Mouse (Mus musculus): Measurements from ENCODE around the gene Cytl1. TPM values are rescaled to one million over a fixed set of nuclear protein-coding genes. Genes with fewer than 3 reads are reported as not detected.

The Cytl1 gene
- 0.76 and 1.5 TPM in 2 replicates for polyA plus RNA-seq (2014; fragmentation: Nextera tagmentation; extraction: Ambion mirVana)

- WGBS: 45% methylated on average over 5 of the region's 5 CpGs
- H3K27me3 ChIP-seq (ENCODE audit: control insufficient read depth, insufficient read depth, low read length): no peaks in the 10 kb centered on the region
- H3K4me1 ChIP-seq (replicated peaks; ENCODE audit: control insufficient read depth, insufficient read depth, low read length): no peaks in the 10 kb centered on the region
- no peak for ATAC-seq (ENCODE audit: low FRiP score)
- H3K9me3 ChIP-seq (ENCODE audit: control insufficient read depth, low read length): no peaks in the 10 kb centered on the region
- H3K36me3 ChIP-seq (ENCODE audit: control insufficient read depth, insufficient read depth, low read length): no peaks in the 10 kb centered on the region
- H3K4me2 ChIP-seq (replicated peaks; ENCODE audit: low read depth, low read length): no peak within 1 kb of the TSS
- H3K4me3 ChIP-seq (ENCODE audit: low read depth, low read length): no peak within 1 kb of the TSS
- no peak within 1 kb of the TSS for H3K9ac ChIP-seq (ENCODE audit: low read depth, low read length)
- no peak for DNase-seq (ENCODE audit: low spot score)
- no peak within 1 kb of the TSS for H3K27ac ChIP-seq (ENCODE audit: low read depth, low read length)
Observed at GRCm38 (mm10) chr5:37735224-37735623, at the start of gene Cytl1. Cytl1 (plus strand) TSS chr5:37735519.

- H3K4me2 ChIP-seq (replicated peaks; ENCODE audit: low read depth, low read length): no peak overlapping the region
- H3K27ac ChIP-seq (ENCODE audit: low read depth, low read length): no peak overlapping the region
- H3K9ac ChIP-seq (ENCODE audit: low read depth, low read length): no peak overlapping the region
- no peaks in the 10 kb centered on the region for H3K27me3 ChIP-seq (ENCODE audit: control insufficient read depth, insufficient read depth, low read length)
- no peaks in the 10 kb centered on the region for H3K36me3 ChIP-seq (ENCODE audit: control insufficient read depth, insufficient read depth, low read length)
- H3K4me1 ChIP-seq (replicated peaks; ENCODE audit: control insufficient read depth, insufficient read depth, low read length): no peaks in the 10 kb centered on the region
- DNase-seq (ENCODE audit: low spot score): no peak
- WGBS: 94% methylated on average over 3 of the region's 3 CpGs
- no peaks in the 10 kb centered on the region for H3K9me3 ChIP-seq (ENCODE audit: control insufficient read depth, low read length)
- ATAC-seq (ENCODE audit: low FRiP score): no peak
- no peak overlapping the region for H3K4me3 ChIP-seq (ENCODE audit: low read depth, low read length)
Observed at GRCm38 (mm10) chr5:37692759-37693158, 42.6 kb upstream of the Cytl1 start.

GRCm38 (mm10) chr5:37695773-37696172, 39.5 kb upstream of the Cytl1 start:
- ATAC-seq (ENCODE audit: low FRiP score): peak; percentile 68; the same call in 1 of the 2 replicates
- no peak overlapping the region for H3K4me3 ChIP-seq (ENCODE audit: low read depth, low read length)
- no peaks in the 10 kb centered on the region for H3K27me3 ChIP-seq (ENCODE audit: control insufficient read depth, insufficient read depth, low read length)
- H3K4me1 ChIP-seq (replicated peaks; ENCODE audit: control insufficient read depth, insufficient read depth, low read length): no peaks in the 10 kb centered on the region
- DNase-seq (ENCODE audit: low spot score): peak; percentile 45
- no peak overlapping the region for H3K9ac ChIP-seq (ENCODE audit: low read depth, low read length)
- H3K4me2 ChIP-seq (replicated peaks; ENCODE audit: low read depth, low read length): no peak overlapping the region
- WGBS: 26% methylated on average over 4 of the region's 4 CpGs
- no peak overlapping the region for H3K27ac ChIP-seq (ENCODE audit: low read depth, low read length)
- no peaks in the 10 kb centered on the region for H3K9me3 ChIP-seq (ENCODE audit: control insufficient read depth, low read length)
- H3K36me3 ChIP-seq (ENCODE audit: control insufficient read depth, insufficient read depth, low read length): no peaks in the 10 kb centered on the region

GRCm38 (mm10) chr5:37697286-37697685, 38.0 kb upstream of the Cytl1 start:
- no peak overlapping the region for H3K27ac ChIP-seq (ENCODE audit: low read depth, low read length)
- no peak overlapping the region for H3K4me3 ChIP-seq (ENCODE audit: low read depth, low read length)
- no peaks in the 10 kb centered on the region for H3K9me3 ChIP-seq (ENCODE audit: control insufficient read depth, low read length)
- H3K27me3 ChIP-seq (ENCODE audit: control insufficient read depth, insufficient read depth, low read length): no peaks in the 10 kb centered on the region
- WGBS: 90% methylated on average over 7 of the region's 7 CpGs
- no peak for DNase-seq (ENCODE audit: low spot score)
- no peaks in the 10 kb centered on the region for H3K4me1 ChIP-seq (replicated peaks; ENCODE audit: control insufficient read depth, insufficient read depth, low read length)
- H3K4me2 ChIP-seq (replicated peaks; ENCODE audit: low read depth, low read length): no peak overlapping the region
- H3K9ac ChIP-seq (ENCODE audit: low read depth, low read length): no peak overlapping the region
- ATAC-seq (ENCODE audit: low FRiP score): no peak
- H3K36me3 ChIP-seq (ENCODE audit: control insufficient read depth, insufficient read depth, low read length): no peaks in the 10 kb centered on the region

- no peak overlapping the region for H3K4me3 ChIP-seq (ENCODE audit: low read depth, low read length)
- H3K27ac ChIP-seq (ENCODE audit: low read depth, low read length): no peak overlapping the region
- no peak overlapping the region for H3K9ac ChIP-seq (ENCODE audit: low read depth, low read length)
- 78% methylated on average over 12 of the region's 12 CpGs for WGBS
- DNase-seq (ENCODE audit: low spot score) (no peak), ATAC-seq (ENCODE audit: low FRiP score) (no peak)
- H3K9me3 ChIP-seq (ENCODE audit: control insufficient read depth, low read length): no peaks in the 10 kb centered on the region
- H3K36me3 ChIP-seq (ENCODE audit: control insufficient read depth, insufficient read depth, low read length): no peaks in the 10 kb centered on the region
- no peak overlapping the region for H3K4me2 ChIP-seq (replicated peaks; ENCODE audit: low read depth, low read length)
- no peaks in the 10 kb centered on the region for H3K4me1 ChIP-seq (replicated peaks; ENCODE audit: control insufficient read depth, insufficient read depth, low read length)
- H3K27me3 ChIP-seq (ENCODE audit: control insufficient read depth, insufficient read depth, low read length): no peaks in the 10 kb centered on the region
Observed at GRCm38 (mm10) chr5:37699757-37700156, 35.6 kb upstream of the Cytl1 start.

GRCm38 (mm10) chr5:37704962-37705361, 30.4 kb upstream of the Cytl1 start:
- no peaks in the 10 kb centered on the region for H3K9me3 ChIP-seq (ENCODE audit: control insufficient read depth, low read length)
- no peak overlapping the region for H3K27ac ChIP-seq (ENCODE audit: low read depth, low read length)
- no peaks in the 10 kb centered on the region for H3K36me3 ChIP-seq (ENCODE audit: control insufficient read depth, insufficient read depth, low read length)
- no peak overlapping the region for H3K9ac ChIP-seq (ENCODE audit: low read depth, low read length)
- ATAC-seq (ENCODE audit: low FRiP score) (no peak), DNase-seq (ENCODE audit: low spot score) (no peak)
- 64% methylated on average over 2 of the region's 2 CpGs for WGBS
- H3K4me3 ChIP-seq (ENCODE audit: low read depth, low read length): no peak overlapping the region
- H3K4me2 ChIP-seq (replicated peaks; ENCODE audit: low read depth, low read length): no peak overlapping the region
- H3K27me3 ChIP-seq (ENCODE audit: control insufficient read depth, insufficient read depth, low read length): no peaks in the 10 kb centered on the region
- H3K4me1 ChIP-seq (replicated peaks; ENCODE audit: control insufficient read depth, insufficient read depth, low read length): no peaks in the 10 kb centered on the region

GRCm38 (mm10) chr5:37708124-37708523, 27.2 kb upstream of the Cytl1 start:
- H3K4me1 ChIP-seq (replicated peaks; ENCODE audit: control insufficient read depth, insufficient read depth, low read length): no peaks in the 10 kb centered on the region
- H3K4me3 ChIP-seq (ENCODE audit: low read depth, low read length): no peak overlapping the region
- DNase-seq (ENCODE audit: low spot score): no peak
- WGBS: 56% methylated on average over 3 of the region's 3 CpGs
- H3K27ac ChIP-seq (ENCODE audit: low read depth, low read length): no peak overlapping the region
- H3K9me3 ChIP-seq (ENCODE audit: control insufficient read depth, low read length): no peaks in the 10 kb centered on the region
- no peaks in the 10 kb centered on the region for H3K27me3 ChIP-seq (ENCODE audit: control insufficient read depth, insufficient read depth, low read length)
- ATAC-seq (ENCODE audit: low FRiP score): no peak
- H3K4me2 ChIP-seq (replicated peaks; ENCODE audit: low read depth, low read length): no peak overlapping the region
- H3K36me3 ChIP-seq (ENCODE audit: control insufficient read depth, insufficient read depth, low read length): no peaks in the 10 kb centered on the region
- H3K9ac ChIP-seq (ENCODE audit: low read depth, low read length): no peak overlapping the region

- DNase-seq (ENCODE audit: low spot score) (no peak), ATAC-seq (ENCODE audit: low FRiP score) (no peak)
- Histone ChIP-seq H3K4me2 (replicated peaks; ENCODE audit: low read depth, low read length) (no peak overlapping the region), H3K9ac (ENCODE audit: low read depth, low read length) (no peak overlapping the region), H3K4me3 (ENCODE audit: low read depth, low read length) (no peak overlapping the region), H3K4me1 (replicated peaks; ENCODE audit: control insufficient read depth, insufficient read depth, low read length) (no peaks in the 10 kb centered on the region), H3K27me3 (ENCODE audit: control insufficient read depth, insufficient read depth, low read length) (no peaks in the 10 kb centered on the region), H3K27ac (ENCODE audit: low read depth, low read length) (no peak overlapping the region), H3K36me3 (ENCODE audit: control insufficient read depth, insufficient read depth, low read length) (no peaks in the 10 kb centered on the region), H3K9me3 (ENCODE audit: control insufficient read depth, low read length) (no peaks in the 10 kb centered on the region)
- 88% methylated on average over 5 of the region's 5 CpGs for WGBS
Observed at GRCm38 (mm10) chr5:37709257-37709904, 25.9 kb upstream of the Cytl1 start.
